Comparison of ENCODE assay signal across 8 mouse cellular contexts in genomic region chr12:79097106-79097752, GRCm38 (mm10). TPM values are rescaled to one million over a fixed set of nuclear protein-coding genes. Genes with fewer than 3 reads are reported as not detected.
DNase-seq lines count a peak whose midpoint lies in the region; ATAC-seq and TF ChIP-seq lines count a peak whose summit lies in the region.

No protein-coding gene starts in this region.

- H3K4me3 ChIP-seq in layer of hippocampus, adult 2 months, result no peak overlapping the region

- TF ChIP-seq CTCF in layer of hippocampus, adult 2 months (conservative IDR thresholded peaks at IDR 0.05), result peak; percentile 86

- peak; percentile 35 for DNase-seq in adrenal gland, postnatal 10 days
- no peak for DNase-seq in adrenal gland, postnatal 4 days (ENCODE audit: low spot score in 2 of 2)
- DNase-seq in layer of hippocampus, adult 2 months (ENCODE audit: low spot score in 2 of 2), result peak; percentile 14 to 46
- no peak for DNase-seq in layer of hippocampus, adult 9-10 months (ENCODE audit: low spot score)
- peak; percentile 36 for DNase-seq in MEL-GATA-1-ER (ENCODE audit: extremely low read depth, low read depth)
- peak; percentile 17 to 44 for DNase-seq in layer of hippocampus, postnatal 14 days (ENCODE audit: low spot score in 2 of 2)
- peak; percentile 13 for DNase-seq in right cerebral cortex, postnatal 14 days

- ATAC-seq in common myeloid progenitor, adult 5-6 weeks (replicated peaks; ENCODE audit: low read depth, poor library complexity, severe bottlenecking), result peak; percentile 87

- no peak overlapping the region for H3K27ac ChIP-seq in layer of hippocampus, adult 2 months

RNA-seq across cellular contexts. Expression of gene Pigh, which starts 7.8 kb away (rescaled TPM):
- total RNA-seq in adrenal gland, postnatal 10 days (2021), result 1 to 10 TPM; 7.1 to 9.5 TPM
- 10 to 100 TPM; 10.7 to 12.5 TPM for total RNA-seq in adrenal gland, postnatal 4 days (2021)
- 10 to 100 TPM in 1 of 2 experiments, 1 to 10 TPM in 1; 9.8 to 12.6 TPM for total RNA-seq in layer of hippocampus, adult 2 months (2021)
- 23.6 and 25.6 TPM in 2 replicates for total RNA-seq in common myeloid progenitor, adult 5-6 weeks (2017)
- 10 to 100 TPM in 1 of 2 experiments, 1 to 10 TPM in 1; 9.8 to 10.2 TPM for total RNA-seq in layer of hippocampus, postnatal 14 days (2021)

RNA-seq across cellular contexts. Expression of gene Arg2, which starts 33.3 kb away (rescaled TPM):
- total RNA-seq in adrenal gland, postnatal 10 days (2021), result under 1 TPM; 0.48 TPM
- total RNA-seq in adrenal gland, postnatal 4 days (2021), result 1 to 10 TPM in 1 of 2 experiments, under 1 TPM in 1; 0.65 to 1.1 TPM
- 1 to 10 TPM; 3.6 to 4.0 TPM for total RNA-seq in layer of hippocampus, adult 2 months (2021)
- not detected in 2 replicates for total RNA-seq in common myeloid progenitor, adult 5-6 weeks (2017)
- total RNA-seq in layer of hippocampus, postnatal 14 days (2021), result 1 to 10 TPM; 5.7 to 6.8 TPM

Comparison
In these comparisons a context has a peak if more than half of its experiments do, and no peak if none do; other contexts are left out.
1. DNase-seq: peak in adrenal gland, postnatal 10 days (single experiment), layer of hippocampus, adult 2 months (2 of 2), MEL-GATA-1-ER (single experiment), layer of hippocampus, postnatal 14 days (2 of 2) and right cerebral cortex, postnatal 14 days (single experiment); none in adrenal gland, postnatal 4 days (0 of 2) and layer of hippocampus, adult 9-10 months (single experiment).